Mouse (Mus musculus): ENCODE data around the gene Theg.

GRCm38 (mm10) chr10:79587061-79587751, at the start of gene Theg:
- TF ChIP-seq CTCF (IDR thresholded peaks at IDR 0.05; ENCODE audit: extremely low read depth, insufficient read depth, insufficient read length, insufficient replicate concordance) (no peak), POLR2A (IDR thresholded peaks at IDR 0.05; ENCODE audit: low read depth, low read length) (no peak)

Data from spleen, adult 2 months (tissue).